Mouse (Mus musculus): ENCODE data around the gene Rpl38. TPM values are rescaled to one million over a fixed set of nuclear protein-coding genes. Genes with fewer than 3 reads are reported as not detected.

Gene Rpl38
- polyA plus RNA-seq, 1 experiment from 2014 or later: 509 TPM

- H3K9me3 ChIP-seq (replicated peaks; ENCODE audit: control insufficient read depth, low read length): no peaks in the 10 kb centered on the region
- no peak overlapping the region for H3K27ac ChIP-seq (ENCODE audit: low read length)
- peaks cover 28% of the 10 kb centered on the region for H3K4me1 ChIP-seq (ENCODE audit: control insufficient read depth, insufficient read depth, low read length)
- H3K4me2 ChIP-seq (ENCODE audit: low read depth, low read length): no peak overlapping the region
- no peaks in the 10 kb centered on the region for H3K36me3 ChIP-seq (ENCODE audit: control insufficient read depth, insufficient read depth)
- no peak overlapping the region for H3K4me3 ChIP-seq (ENCODE audit: low read length)
- H3K27me3 ChIP-seq (ENCODE audit: control insufficient read depth, insufficient read depth, low read length): no peaks in the 10 kb centered on the region
- no peak for ATAC-seq (replicated peaks; ENCODE audit: extremely low read depth, insufficient read depth, low FRiP score)
- WGBS: 68% methylated on average over 5 of the region's 5 CpGs
- H3K9ac ChIP-seq (ENCODE audit: low read length): no peak overlapping the region
These were observed 12.7 kb downstream of the Rpl38 start for GRCm38 (mm10) chr11:114681054-114681453.

DNA sequence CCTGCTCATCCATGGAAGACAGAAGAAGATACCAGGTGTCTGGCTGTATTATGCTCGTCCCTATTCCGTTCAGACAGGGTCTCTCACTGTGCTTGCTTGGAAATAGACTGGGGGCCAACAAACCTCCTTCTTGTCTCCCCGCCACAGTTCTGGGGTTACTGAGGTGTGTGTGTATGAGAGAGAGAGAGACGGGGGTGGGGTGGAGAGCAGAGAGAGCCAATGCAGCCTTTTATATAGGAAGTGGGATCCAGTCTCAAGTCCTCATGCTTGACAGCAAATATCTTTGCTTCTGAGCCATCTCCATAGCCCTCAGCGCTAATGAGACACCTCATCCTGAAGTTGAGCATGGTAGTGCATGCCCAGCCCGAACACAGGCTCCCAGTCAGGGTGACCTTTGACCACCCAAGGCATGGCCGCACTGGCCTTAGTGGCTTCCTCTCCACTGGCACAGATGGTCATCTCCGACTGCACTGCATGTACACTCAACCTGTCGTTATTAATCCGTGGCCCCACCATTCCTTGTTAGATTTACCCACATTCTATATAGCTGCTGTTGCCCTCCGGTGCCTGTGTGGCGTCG, 14.1 kb downstream of the Rpl38 start:
- H3K9me3 ChIP-seq (replicated peaks; ENCODE audit: control insufficient read depth, low read length): no peaks in the 10 kb centered on the region
- H3K4me2 ChIP-seq (ENCODE audit: low read depth, low read length): no peak overlapping the region
- no peaks in the 10 kb centered on the region for H3K36me3 ChIP-seq (ENCODE audit: control insufficient read depth, insufficient read depth)
- H3K4me1 ChIP-seq (ENCODE audit: control insufficient read depth, insufficient read depth, low read length): peaks cover 18% of the 10 kb centered on the region
- H3K27me3 ChIP-seq (ENCODE audit: control insufficient read depth, insufficient read depth, low read length): no peaks in the 10 kb centered on the region
- H3K27ac ChIP-seq (ENCODE audit: low read length): no peak overlapping the region
- ATAC-seq (replicated peaks; ENCODE audit: extremely low read depth, insufficient read depth, low FRiP score): no peak
- H3K9ac ChIP-seq (ENCODE audit: low read length): no peak overlapping the region
- no peak overlapping the region for H3K4me3 ChIP-seq (ENCODE audit: low read length)
- 91% methylated on average over 13 of the region's 13 CpGs for WGBS

- no peaks in the 10 kb centered on the region for H3K36me3 ChIP-seq (ENCODE audit: control insufficient read depth, insufficient read depth)
- 81% methylated on average over 10 of the region's 10 CpGs for WGBS
- H3K27me3 ChIP-seq (ENCODE audit: control insufficient read depth, insufficient read depth, low read length): no peaks in the 10 kb centered on the region
- no peak overlapping the region for H3K4me3 ChIP-seq (ENCODE audit: low read length)
- peaks cover 18% of the 10 kb centered on the region for H3K4me1 ChIP-seq (ENCODE audit: control insufficient read depth, insufficient read depth, low read length)
- no peak overlapping the region for H3K27ac ChIP-seq (ENCODE audit: low read length)
- H3K9me3 ChIP-seq (replicated peaks; ENCODE audit: control insufficient read depth, low read length): no peaks in the 10 kb centered on the region
- H3K9ac ChIP-seq (ENCODE audit: low read length): no peak overlapping the region
- ATAC-seq (replicated peaks; ENCODE audit: extremely low read depth, insufficient read depth, low FRiP score): no peak
- H3K4me2 ChIP-seq (ENCODE audit: low read depth, low read length): no peak overlapping the region
These were observed 14.9 kb downstream of the Rpl38 start for GRCm38 (mm10) chr11:114683029-114683721.

DNA sequence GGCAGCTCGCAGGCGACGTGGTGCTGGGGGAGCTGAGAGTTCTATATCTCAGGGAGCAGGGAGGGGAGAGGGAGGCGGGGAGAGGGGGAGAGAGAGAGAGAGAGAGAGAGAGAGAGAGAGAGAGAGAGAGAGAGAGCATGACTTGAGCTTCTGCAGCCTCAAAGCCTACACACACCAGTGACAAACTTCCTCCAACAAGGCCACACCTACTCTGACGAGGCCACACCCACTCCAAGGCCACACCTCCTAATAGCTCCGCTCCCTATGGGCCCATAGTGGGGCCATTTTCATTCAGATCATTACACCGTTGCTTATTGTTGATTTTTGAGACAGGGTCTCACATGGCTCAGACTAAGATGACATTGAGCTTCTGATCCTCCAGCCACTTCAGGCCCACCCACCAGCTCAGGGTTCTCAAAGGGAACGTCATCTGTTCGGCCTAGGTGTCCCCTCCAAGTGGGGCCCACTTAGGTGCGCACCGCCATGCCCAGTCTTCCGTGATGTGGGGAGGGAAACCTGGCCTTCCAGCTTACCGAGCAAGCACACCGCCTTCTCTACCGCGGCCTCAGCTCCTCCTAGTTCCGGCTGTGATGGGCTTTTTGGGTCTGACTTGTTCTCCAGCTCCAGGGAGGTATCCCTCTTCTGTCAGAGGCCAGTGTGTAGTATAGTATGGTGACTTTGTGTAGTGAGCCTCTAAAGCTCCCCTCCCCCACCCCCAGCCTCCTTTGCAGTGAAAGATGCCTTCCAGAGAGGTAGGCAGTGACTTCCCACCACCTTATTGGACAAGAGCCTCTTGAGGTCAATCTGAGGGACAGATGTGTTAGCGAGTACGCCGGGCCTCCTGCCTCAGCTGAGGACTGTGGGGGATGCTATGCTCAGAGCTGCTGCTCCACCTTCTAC, 15.6 kb downstream of the Rpl38 start:
- Histone ChIP-seq H3K4me1 (ENCODE audit: control insufficient read depth, insufficient read depth, low read length) (peaks cover 18% of the 10 kb centered on the region), H3K9ac (ENCODE audit: low read length) (no peak overlapping the region), H3K27me3 (ENCODE audit: control insufficient read depth, insufficient read depth, low read length) (no peaks in the 10 kb centered on the region), H3K4me2 (ENCODE audit: low read depth, low read length) (no peak overlapping the region), H3K36me3 (ENCODE audit: control insufficient read depth, insufficient read depth) (no peaks in the 10 kb centered on the region), H3K9me3 (replicated peaks; ENCODE audit: control insufficient read depth, low read length) (no peaks in the 10 kb centered on the region), H3K4me3 (ENCODE audit: low read length) (no peak overlapping the region), H3K27ac (ENCODE audit: low read length) (no peak overlapping the region)
- WGBS: 67% methylated on average over 19 of the region's 20 CpGs
- no peak for ATAC-seq (replicated peaks; ENCODE audit: extremely low read depth, insufficient read depth, low FRiP score)

GRCm38 (mm10) chr11:114684627-114685373, 16.5 kb downstream of the Rpl38 start:
- ATAC-seq (replicated peaks; ENCODE audit: extremely low read depth, insufficient read depth, low FRiP score): 0 out of 2 replicates have a peak, but pooled peaks have one; percentile 7
- Histone ChIP-seq H3K4me1 (ENCODE audit: control insufficient read depth, insufficient read depth, low read length) (peaks cover 10% of the 10 kb centered on the region), H3K4me3 (ENCODE audit: low read length) (no peak overlapping the region), H3K36me3 (ENCODE audit: control insufficient read depth, insufficient read depth) (no peaks in the 10 kb centered on the region), H3K27me3 (ENCODE audit: control insufficient read depth, insufficient read depth, low read length) (no peaks in the 10 kb centered on the region), H3K9ac (ENCODE audit: low read length) (no peak overlapping the region), H3K9me3 (replicated peaks; ENCODE audit: control insufficient read depth, low read length) (no peaks in the 10 kb centered on the region), H3K27ac (ENCODE audit: low read length) (no peak overlapping the region), H3K4me2 (ENCODE audit: low read depth, low read length) (no peak overlapping the region)
- WGBS: 65% methylated on average over 14 of the region's 14 CpGs

GRCm38 (mm10) chr11:114685526-114686040, 17.3 kb downstream of the Rpl38 start:
- no peaks in the 10 kb centered on the region for H3K27me3 ChIP-seq (ENCODE audit: control insufficient read depth, insufficient read depth, low read length)
- no peak overlapping the region for H3K9ac ChIP-seq (ENCODE audit: low read length)
- H3K4me2 ChIP-seq (ENCODE audit: low read depth, low read length): no peak overlapping the region
- H3K36me3 ChIP-seq (ENCODE audit: control insufficient read depth, insufficient read depth): no peaks in the 10 kb centered on the region
- H3K4me1 ChIP-seq (ENCODE audit: control insufficient read depth, insufficient read depth, low read length): peaks cover 8% of the 10 kb centered on the region
- no peak overlapping the region for H3K4me3 ChIP-seq (ENCODE audit: low read length)
- no peaks in the 10 kb centered on the region for H3K9me3 ChIP-seq (replicated peaks; ENCODE audit: control insufficient read depth, low read length)
- no peak overlapping the region for H3K27ac ChIP-seq (ENCODE audit: low read length)
- WGBS: 66% methylated on average over 9 of the region's 9 CpGs
- no peak for ATAC-seq (replicated peaks; ENCODE audit: extremely low read depth, insufficient read depth, low FRiP score)

DNA sequence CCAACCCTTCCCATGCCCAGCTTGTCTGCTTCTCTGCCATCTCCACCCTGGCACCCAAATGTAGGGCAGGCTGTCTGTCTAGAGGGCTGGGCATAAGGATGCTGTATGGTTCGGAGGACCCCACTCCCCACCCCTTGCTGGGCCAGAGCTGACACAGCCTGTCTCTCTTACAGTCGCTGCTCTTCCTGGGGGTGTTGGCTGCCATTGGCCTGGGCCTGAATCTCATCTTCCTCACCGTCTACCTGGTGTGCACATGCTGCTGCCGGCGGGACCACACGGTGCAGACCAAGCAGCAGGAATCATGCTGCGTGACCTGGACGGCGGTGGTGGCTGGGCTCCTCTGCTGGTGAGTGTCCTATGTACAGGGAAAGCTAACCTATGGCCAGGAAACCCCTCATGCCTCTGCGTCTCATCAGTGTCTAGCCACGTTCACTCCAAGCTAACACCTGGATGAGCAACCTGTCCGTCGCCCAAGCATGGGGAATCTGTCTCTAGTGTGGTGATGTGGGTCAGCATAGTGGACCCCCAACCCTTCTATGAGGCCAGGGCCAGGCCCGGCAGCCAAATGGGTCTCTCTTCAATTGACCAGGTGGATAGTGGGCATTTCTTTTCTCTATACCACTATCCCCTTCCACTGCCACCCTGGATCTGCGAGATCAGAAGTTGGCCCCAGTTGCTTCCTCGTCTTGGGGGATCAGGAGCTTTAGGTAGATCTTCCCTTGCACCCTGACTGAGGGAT, 18.1 kb downstream of the Rpl38 start:
- peaks cover 8% of the 10 kb centered on the region for H3K4me1 ChIP-seq (ENCODE audit: control insufficient read depth, insufficient read depth, low read length)
- H3K4me3 ChIP-seq (ENCODE audit: low read length): no peak overlapping the region
- H3K9me3 ChIP-seq (replicated peaks; ENCODE audit: control insufficient read depth, low read length): no peaks in the 10 kb centered on the region
- no peaks in the 10 kb centered on the region for H3K36me3 ChIP-seq (ENCODE audit: control insufficient read depth, insufficient read depth)
- no peak overlapping the region for H3K27ac ChIP-seq (ENCODE audit: low read length)
- no peaks in the 10 kb centered on the region for H3K27me3 ChIP-seq (ENCODE audit: control insufficient read depth, insufficient read depth, low read length)
- WGBS: 95% methylated on average over 16 of the region's 16 CpGs
- no peak for ATAC-seq (replicated peaks; ENCODE audit: extremely low read depth, insufficient read depth, low FRiP score)
- no peak overlapping the region for H3K9ac ChIP-seq (ENCODE audit: low read length)
- no peak overlapping the region for H3K4me2 ChIP-seq (ENCODE audit: low read depth, low read length)

DNA sequence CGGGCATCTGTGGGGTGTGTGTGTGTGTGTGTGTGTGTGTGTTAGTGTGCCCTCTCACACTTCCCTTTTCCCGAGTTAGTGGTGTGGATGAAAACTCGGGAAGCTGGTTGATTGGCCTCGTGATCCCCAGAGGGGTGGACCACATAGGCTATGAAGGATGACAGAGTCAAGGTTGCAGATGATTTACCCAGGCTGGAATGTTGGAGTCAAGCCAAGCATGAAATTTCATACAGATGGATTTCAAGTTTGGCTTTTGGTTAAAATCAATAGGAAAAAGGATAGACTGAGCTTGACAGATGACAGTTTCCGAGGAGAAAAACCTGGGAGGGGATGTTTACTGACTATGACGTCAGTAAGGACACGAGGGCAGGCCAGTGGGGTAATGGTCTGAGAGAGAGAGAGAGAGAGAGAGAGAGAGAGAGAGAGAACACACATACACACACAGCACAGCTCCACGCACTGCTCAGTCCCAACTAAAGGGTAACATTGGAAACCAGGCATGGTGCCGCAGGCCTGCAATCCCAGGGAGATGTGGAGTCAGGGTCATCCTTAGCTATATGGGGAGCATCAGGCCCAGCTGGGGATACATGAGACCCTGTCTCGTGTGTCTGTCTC, 19.4 kb downstream of the Rpl38 start:
- H3K4me2 ChIP-seq (ENCODE audit: low read depth, low read length): no peak overlapping the region
- ATAC-seq (replicated peaks; ENCODE audit: extremely low read depth, insufficient read depth, low FRiP score): no peak
- WGBS: 48% methylated on average over 10 of the region's 10 CpGs
- H3K36me3 ChIP-seq (ENCODE audit: control insufficient read depth, insufficient read depth): no peaks in the 10 kb centered on the region
- no peaks in the 10 kb centered on the region for H3K9me3 ChIP-seq (replicated peaks; ENCODE audit: control insufficient read depth, low read length)
- peaks cover 8% of the 10 kb centered on the region for H3K4me1 ChIP-seq (ENCODE audit: control insufficient read depth, insufficient read depth, low read length)
- H3K4me3 ChIP-seq (ENCODE audit: low read length): no peak overlapping the region
- H3K27me3 ChIP-seq (ENCODE audit: control insufficient read depth, insufficient read depth, low read length): no peaks in the 10 kb centered on the region
- H3K27ac ChIP-seq (ENCODE audit: low read length): no peak overlapping the region
- no peak overlapping the region for H3K9ac ChIP-seq (ENCODE audit: low read length)
